Mouse (Mus musculus) left cerebral cortex, postnatal 4 days (tissue): ENCODE results near the gene Ifngr2. TPM values are rescaled to one million over a fixed set of nuclear protein-coding genes. Genes with fewer than 3 reads are reported as not detected.

Experiments used
- DNase-seq: peaks from one replicate; pipeline ENCODE4 v3.0.0-alpha.2; 2022
- intact Hi-C: fragments of 180-260 bp; cut with DNase I; formaldehyde crosslinking; loops from one replicate; pipeline ENCODE4 v1.15.1; 2025
- microRNA-seq: library from miRNA; unstranded; fragments of <30 nt; microRNA quantifications from one replicate; pipeline ENCODE4 v1.2.0, GENCODE M21; 2022
- total RNA-seq, 2 experiments: library from RNA; stranded (reverse); gene quantifications; 2 replicates each; pipeline ENCODE4 v1.2.3; 2021

Ifngr2 gene
- total RNA-seq, 2 experiments from 2014 or later: 88.8 to 89.4 TPM

- DNase-seq: no peak
- intact Hi-C loops: no loop called here
These were observed 52.4 kb downstream of the Ifngr2 start for GRCm38 (mm10) chr16:91599242-91599641.

GRCm38 (mm10) chr16:91601081-91601480, 54.2 kb downstream of the Ifngr2 start:
- intact Hi-C loops: no loop called here
- DNase-seq: no peak

GRCm38 (mm10) chr16:91601693-91602092, 54.8 kb downstream of the Ifngr2 start:
- intact Hi-C loops: no loop called here
- no peak for DNase-seq

GRCm38 (mm10) chr16:91605156-91605555, 58.3 kb downstream of the Ifngr2 start:
- no peak for DNase-seq
- intact Hi-C loops: no loop called here

- no peak for DNase-seq
- intact Hi-C loops: no loop called here
These were observed 60.1 kb downstream of the Ifngr2 start for GRCm38 (mm10) chr16:91606958-91607357.

- peak; percentile 37 for DNase-seq
These were observed 62.8 kb downstream of the Ifngr2 start for GRCm38 (mm10) chr16:91609501-91610245.

GRCm38 (mm10) chr16:91611248-91611647, 64.4 kb downstream of the Ifngr2 start:
- DNase-seq: no peak
- intact Hi-C loops: no loop called here

More at GRCm38 (mm10) chr16:91609501-91610245, 62.8 kb downstream of the Ifngr2 start:
- intact Hi-C loops: no loop called here

- DNase-seq: no peak
- intact Hi-C loops: no loop called here
These were observed 65.7 kb downstream of the Ifngr2 start for GRCm38 (mm10) chr16:91612525-91612924.

GRCm38 (mm10) chr16:91614552-91614951, 67.7 kb downstream of the Ifngr2 start:
- intact Hi-C loops: no loop called here
- no peak for DNase-seq

Small RNA genes lying within 50 kb of the gene (microRNA-seq; reads per million reads assigned to microRNA genes)
- not detected for gene Mir6367

Other genes starting within 250 kb of the Ifngr2 start
- 10 to 100 TPM; 26.5 to 28.6 TPM for gene Ifnar2, start 174.3 kb upstream of the Ifngr2 start, total RNA-seq
- gene Gm21970, start 155.4 kb upstream of the Ifngr2 start, total RNA-seq: not detected
- 1 to 10 TPM; 7.0 to 7.8 TPM for gene Il10rb, start 140.9 kb upstream of the Ifngr2 start, total RNA-seq
- gene Ifnar1, start 61.8 kb upstream of the Ifngr2 start, total RNA-seq: 10 to 100 TPM; 83.8 to 92.7 TPM
- gene Tmem50b, start 50.7 kb downstream of the Ifngr2 start, total RNA-seq: 10 to 100 TPM; 76.3 to 77.4 TPM
- gene Dnajc28, start 72.0 kb downstream of the Ifngr2 start, total RNA-seq: 1 to 10 TPM; 1.8 to 2.8 TPM
- gene Gart, start 99.9 kb downstream of the Ifngr2 start, total RNA-seq: 10 to 100 TPM; 58.8 to 60.1 TPM
- 100 to 1,000 TPM; 252 to 257 TPM for gene Son, start 100.4 kb downstream of the Ifngr2 start, total RNA-seq
- gene Donson, start 141.7 kb downstream of the Ifngr2 start, total RNA-seq: 10 to 100 TPM; 32.8 to 37.1 TPM
- 10 to 100 TPM; 94.0 to 95.0 TPM for gene Cryzl1, start 181.9 kb downstream of the Ifngr2 start, total RNA-seq
- gene Itsn1, start 182.2 kb downstream of the Ifngr2 start, total RNA-seq: 100 to 1,000 TPM; 200 to 212 TPM